Mouse (Mus musculus): ENCODE results near the gene Abo.

GRCm38 (mm10) chr2:26913416-26914147 lies 48.8 kb upstream of the Abo start:
- no peak for TF ChIP-seq CTCF (IDR thresholded peaks at IDR 0.05; ENCODE audit: low read depth)
- TF ChIP-seq EP300 (IDR thresholded peaks at IDR 0.05; ENCODE audit: low read depth), result no peak

All from liver, postnatal 0 days (tissue).